Mouse (Mus musculus) frontal cortex, adult 2 months (tissue): Measurements from ENCODE around the gene Ddx18. TPM values are rescaled to one million over a fixed set of nuclear protein-coding genes. Genes with fewer than 3 reads are reported as not detected.

Source experiments
- DNase-seq, 2 experiments: peaks; one replicate each; pipeline ENCODE4 v3.0.0; 2022; ENCODE audit warnings: low spot score in 1 of 2; ENCODE audit errors: extremely low spot score in 1 of 2
- polyA plus RNA-seq: library from polyadenylated mRNA; depleted of rRNA; stranded (reverse); fragments of >200 nt; gene quantifications from 2 replicates; pipeline ENCODE4 v1.2.3, GENCODE M21; 2012; rRNA removed

Gene Ddx18
- polyA plus RNA-seq = 32.5 and 39.2 TPM in 2 replicates

GRCm38 (mm10) chr1:121567521-121568489, at the start of gene Ddx18:
Gene Ddx18 (minus strand): TSS chr1:121567989.
- peak; percentile 83 to 99 for DNase-seq

GRCm38 (mm10) chr1:121608000-121608399, 40.2 kb upstream of the Ddx18 start:
- no peak for DNase-seq

- DNase-seq = peak in 1 of 2 experiments; percentile 47
These were observed 37.3 kb upstream of the Ddx18 start for GRCm38 (mm10) chr1:121605118-121605517.

GRCm38 (mm10) chr1:121601893-121602292, 34.1 kb upstream of the Ddx18 start:
- no peak for DNase-seq

GRCm38 (mm10) chr1:121601084-121601483, 33.3 kb upstream of the Ddx18 start:
- DNase-seq = peak in 1 of 2 experiments; percentile 33

GRCm38 (mm10) chr1:121598421-121598820, 30.6 kb upstream of the Ddx18 start:
- no peak for DNase-seq

- peak in 1 of 2 experiments; percentile 10 for DNase-seq
These were observed 29.3 kb upstream of the Ddx18 start for GRCm38 (mm10) chr1:121596951-121597625.

DNA sequence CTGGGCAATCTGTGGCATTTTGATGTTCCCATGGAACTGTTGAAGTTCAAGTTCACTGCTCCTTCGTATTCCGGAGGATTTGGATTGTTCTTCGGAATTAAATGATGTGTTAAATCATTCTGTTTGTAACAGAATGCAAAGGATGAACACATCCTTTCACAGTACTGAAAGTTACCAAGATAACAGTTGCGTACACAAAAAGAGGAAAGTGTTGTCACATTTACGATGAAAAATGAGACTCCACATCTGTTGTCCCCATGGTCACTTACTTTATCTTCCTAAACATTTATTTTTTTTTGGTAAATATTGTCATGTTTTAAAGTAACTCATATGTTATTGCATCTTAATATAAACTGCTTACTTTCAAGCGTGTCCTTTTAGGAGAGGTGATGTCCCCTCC, 17.0 kb upstream of the Ddx18 start:
- DNase-seq = no peak

GRCm38 (mm10) chr1:121581133-121581855, 13.5 kb upstream of the Ddx18 start:
- no peak for DNase-seq

DNA sequence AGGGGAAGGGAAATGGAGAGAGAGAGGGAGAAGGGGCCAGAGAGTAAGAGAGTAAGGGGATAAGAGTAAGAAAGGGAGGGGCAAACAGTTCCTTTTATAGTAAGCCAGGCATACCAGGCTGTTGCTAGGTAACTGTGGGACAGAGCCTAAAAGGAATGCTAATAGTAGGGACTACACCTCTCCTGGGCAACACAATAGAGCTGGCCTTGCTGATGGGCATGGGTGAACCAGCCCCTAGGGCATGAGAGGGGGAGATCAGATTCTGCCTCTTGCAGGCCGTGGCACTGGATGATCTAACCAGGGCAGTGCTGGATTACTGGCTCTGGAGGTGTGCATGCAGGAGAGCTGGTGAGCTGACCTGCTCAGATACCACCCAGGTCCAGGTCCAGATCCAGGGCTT, 9.7 kb upstream of the Ddx18 start:
- DNase-seq = no peak

DNA sequence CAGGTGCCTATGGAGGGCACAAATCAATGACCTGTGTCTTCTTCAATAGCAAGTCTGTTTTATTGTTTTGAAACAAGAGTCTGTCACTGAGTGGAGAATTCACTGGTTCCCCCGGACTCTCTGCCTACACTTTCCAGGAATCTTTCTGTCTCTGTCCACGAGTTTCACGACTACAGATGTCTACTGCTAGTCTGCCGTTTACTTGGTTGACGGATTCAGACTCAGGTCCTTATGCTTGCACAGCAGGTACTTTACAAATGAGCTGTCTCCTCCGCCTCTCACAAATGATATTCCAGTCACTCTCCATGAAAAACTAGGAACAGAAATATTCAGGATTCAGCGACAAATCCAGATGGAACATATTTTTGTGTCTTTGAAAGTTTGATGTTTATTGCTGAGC, 2.7 kb upstream of the Ddx18 start:
- peak in 1 of 2 experiments; percentile 48 for DNase-seq

GRCm38 (mm10) chr1:121557861-121558260, 9.9 kb downstream of the Ddx18 start:
- DNase-seq = no peak

DNA sequence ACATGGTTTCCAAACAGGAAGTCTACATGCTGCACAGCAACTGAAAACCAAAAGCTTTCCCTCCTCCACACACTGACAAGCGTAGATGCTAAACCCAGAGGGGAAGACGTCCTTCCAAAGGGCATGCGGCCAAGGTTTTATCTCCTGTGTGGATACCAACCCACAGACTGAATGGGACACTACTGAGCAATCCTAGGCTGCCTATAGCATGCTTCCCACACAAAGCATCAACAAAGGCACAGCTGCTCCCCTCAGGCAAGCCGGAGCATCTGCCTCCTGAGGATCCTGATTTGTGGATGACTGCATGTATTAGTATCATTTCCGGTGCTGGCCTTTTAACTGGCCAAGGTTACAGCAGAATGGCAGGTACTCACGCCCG, 16.3 kb downstream of the Ddx18 start:
- DNase-seq = peak in 1 of 2 experiments; percentile 65

DNA sequence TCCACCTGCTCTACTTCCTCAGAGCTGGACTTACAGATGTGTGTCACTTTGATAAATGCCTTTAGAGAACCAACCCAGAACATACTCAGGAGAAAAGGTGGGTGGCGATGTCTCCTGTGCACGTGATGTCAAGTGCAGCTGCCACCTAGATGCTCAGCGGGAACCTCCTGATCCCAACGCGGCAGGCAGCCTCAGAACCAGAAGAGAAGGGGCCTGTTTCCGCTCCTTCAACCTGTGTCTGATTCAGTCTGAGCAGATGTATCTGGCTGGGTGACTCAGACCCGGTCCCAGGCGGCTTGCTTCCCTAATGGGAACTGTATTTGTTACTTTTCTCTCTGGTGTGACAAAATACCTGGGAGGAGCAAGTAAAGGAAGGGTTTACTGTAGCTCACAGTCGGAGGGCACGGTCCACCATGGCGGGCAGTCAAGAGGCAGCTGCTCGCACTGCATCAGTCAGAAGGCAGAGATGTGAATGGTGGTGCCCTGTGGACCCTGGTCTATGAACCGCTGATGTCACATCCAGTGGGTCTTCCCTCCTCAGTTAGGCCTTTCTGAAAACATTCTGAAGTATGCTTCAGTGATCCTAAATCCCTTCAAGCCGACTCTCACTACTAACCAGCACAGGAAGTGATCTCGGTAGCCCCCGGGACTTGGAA, 16.9 kb downstream of the Ddx18 start:
- peak in 1 of 2 experiments; percentile 27 for DNase-seq

DNA sequence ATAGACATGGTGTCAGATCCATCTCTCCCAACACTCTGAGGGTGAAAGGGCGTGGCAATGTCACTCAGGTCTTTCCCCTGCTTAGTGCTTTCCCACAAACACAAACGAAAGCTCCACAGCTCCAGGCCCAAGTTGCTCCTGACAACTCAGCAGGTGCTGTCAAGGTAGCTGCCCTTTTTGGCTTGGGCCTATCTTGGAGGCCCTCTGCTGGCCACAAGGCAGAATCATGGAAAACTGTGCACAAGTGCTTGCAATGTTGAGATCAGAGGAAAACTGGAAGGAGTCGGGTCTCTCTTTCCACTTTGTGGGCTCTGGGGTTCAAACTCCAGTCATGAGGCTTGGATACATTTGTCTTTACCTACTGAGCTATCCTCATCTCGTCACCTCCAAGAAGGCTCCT, 18.3 kb downstream of the Ddx18 start:
- no peak for DNase-seq

GRCm38 (mm10) chr1:121548667-121549066, 19.1 kb downstream of the Ddx18 start:
- DNase-seq = no peak

- DNase-seq = peak in 1 of 2 experiments; percentile 56
These were observed 20.9 kb downstream of the Ddx18 start for GRCm38 (mm10) chr1:121546844-121547243.

GRCm38 (mm10) chr1:121540361-121540760, 27.4 kb downstream of the Ddx18 start:
- DNase-seq = no peak

- no peak for DNase-seq
These were observed 36.4 kb downstream of the Ddx18 start for GRCm38 (mm10) chr1:121531439-121531838.

DNA sequence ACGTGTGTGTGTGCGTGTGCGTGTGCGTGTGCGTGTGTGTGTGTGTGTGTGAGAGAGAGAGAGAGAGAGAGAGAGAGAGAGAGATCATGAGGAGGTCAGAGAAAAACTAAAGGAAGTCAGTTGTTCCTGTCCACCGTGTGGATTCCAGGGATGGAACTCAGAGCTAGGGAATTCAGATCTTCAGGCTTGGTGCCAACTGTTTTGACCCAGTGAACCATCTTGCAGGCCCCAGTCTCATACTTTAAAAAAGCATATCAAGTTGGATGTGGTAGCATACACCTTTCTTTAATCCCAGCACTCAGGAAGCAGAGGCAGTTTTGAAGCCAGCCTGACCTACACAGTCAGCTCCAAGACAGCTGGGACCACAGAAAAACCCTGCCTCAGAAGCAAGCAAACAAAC, 38.5 kb downstream of the Ddx18 start:
- no peak for DNase-seq
